Mouse (Mus musculus) frontal cortex, adult 2 months (tissue): ENCODE measurements around the gene Eloa. TPM values are rescaled to one million over a fixed set of nuclear protein-coding genes. Genes with fewer than 3 reads are reported as not detected.
"Not testable (repeated sequence)": the region's sequence is repeated elsewhere in the genome, so short reads cannot be mapped to it uniquely, and the experiment has no call there.

ENCODE experiments used
- DNase-seq, 2 experiments: peaks; one replicate each; pipeline ENCODE4 v3.0.0; 2022; ENCODE audit warnings: low spot score in 1 of 2; ENCODE audit errors: extremely low spot score in 1 of 2
- polyA plus RNA-seq: library from polyadenylated mRNA; depleted of rRNA; stranded (reverse); fragments of >200 nt; gene quantifications from 2 replicates; pipeline ENCODE4 v1.2.3, GENCODE M21; 2012; rRNA removed

Gene Eloa
- 18.8 and 20.4 TPM in 2 replicates for polyA plus RNA-seq

GRCm38 (mm10) chr4:136021549-136022047 is at the start of gene Eloa:
Eloa (minus strand) TSS chr4:136021763.
- DNase-seq, result peak; percentile 98 to 100

- peak in 1 of 2 experiments; percentile 87 for DNase-seq
These were observed 49.7 kb upstream of the Eloa start for GRCm38 (mm10) chr4:136071178-136071714.

GRCm38 (mm10) chr4:136070592-136070991 is 49.0 kb upstream of the Eloa start:
- DNase-seq, result no peak

GRCm38 (mm10) chr4:136069954-136070353 is 48.4 kb upstream of the Eloa start:
- DNase-seq, result peak in 1 of 2 experiments; percentile 88

- DNase-seq, result no peak
These were observed 47.8 kb upstream of the Eloa start for GRCm38 (mm10) chr4:136069313-136069712.

- no peak for DNase-seq
These were observed 41.6 kb upstream of the Eloa start for GRCm38 (mm10) chr4:136063143-136063542.

GRCm38 (mm10) chr4:136059800-136060488 is 38.4 kb upstream of the Eloa start:
- not testable (repeated sequence) for DNase-seq

- DNase-seq, result no peak
These were observed 36.4 kb upstream of the Eloa start for GRCm38 (mm10) chr4:136057916-136058315.

- DNase-seq, result no peak
These were observed 34.5 kb upstream of the Eloa start for GRCm38 (mm10) chr4:136056030-136056429.

- DNase-seq, result no peak
These were observed 32.3 kb upstream of the Eloa start for GRCm38 (mm10) chr4:136053843-136054242.

- DNase-seq, result peak; percentile 88 to 94
These were observed 31.7 kb upstream of the Eloa start, which contains the start of gene Rpl11 for GRCm38 (mm10) chr4:136053247-136053596. Rpl11 (minus strand) TSS chr4:136053428.

GRCm38 (mm10) chr4:136052534-136053246 is 31.1 kb upstream of the Eloa start:
- DNase-seq, result peak in 1 of 2 experiments; percentile 21

GRCm38 (mm10) chr4:136052060-136052459 is 30.5 kb upstream of the Eloa start:
- DNase-seq, result no peak

GRCm38 (mm10) chr4:136050226-136050625 is 28.7 kb upstream of the Eloa start:
- DNase-seq, result no peak

- DNase-seq, result no peak
These were observed 26.9 kb upstream of the Eloa start for GRCm38 (mm10) chr4:136048291-136049032.

GRCm38 (mm10) chr4:136047626-136048025 is 26.1 kb upstream of the Eloa start:
- no peak for DNase-seq

GRCm38 (mm10) chr4:136046888-136047287 is 25.3 kb upstream of the Eloa start:
- DNase-seq, result no peak

GRCm38 (mm10) chr4:136045091-136045490 is 23.5 kb upstream of the Eloa start:
- no peak for DNase-seq

GRCm38 (mm10) chr4:136043784-136044400 is 22.3 kb upstream of the Eloa start:
- no peak for DNase-seq

GRCm38 (mm10) chr4:136035078-136035477 is 13.5 kb upstream of the Eloa start:
- DNase-seq, result no peak
